Mouse (Mus musculus) kidney, adult 2 months (tissue): ENCODE measurements around the gene Col19a1. TPM values are rescaled to one million over a fixed set of nuclear protein-coding genes. Genes with fewer than 3 reads are reported as not detected.

ENCODE experiments used
- DNase-seq: peaks from one replicate; pipeline ENCODE4 v3.0.0; 2021
- H3K27ac ChIP-seq: fragments of 200-500 bp; 2 replicates; pipeline ENCODE4 v1.5.1; 2012; ENCODE audit warnings: low read depth, low read length, control low read depth, inconsistent platforms; ENCODE audit not compliant: insufficient read depth
- H3K27me3 ChIP-seq: fragments of 200-500 bp; replicated peaks from 2 replicates; pipeline ENCODE4 v1.6.1; 2012; ENCODE audit warnings: mild to moderate bottlenecking, moderate library complexity, low read length, inconsistent platforms; ENCODE audit not compliant: control insufficient read depth, insufficient read depth
- H3K36me3 ChIP-seq: fragments of 200-500 bp; 2 replicates; pipeline ENCODE4 v1.6.1; 2012; ENCODE audit warnings: mild to moderate bottlenecking, moderate library complexity, low read length, inconsistent platforms; ENCODE audit not compliant: control insufficient read depth, insufficient read depth
- H3K4me1 ChIP-seq: fragments of 200-500 bp; 2 replicates; pipeline ENCODE4 v1.6.1; 2011; ENCODE audit warnings: low read length; ENCODE audit not compliant: control insufficient read depth, insufficient read depth
- H3K4me3 ChIP-seq: fragments of 200-500 bp; 2 replicates; pipeline ENCODE4 v1.5.1; 2011; ENCODE audit warnings: mild to moderate bottlenecking, low read depth, low read length, control low read depth; ENCODE audit not compliant: insufficient read depth
- CTCF ChIP-seq: fragments of 200-500 bp; conservative IDR thresholded peaks from 2 replicates; pipeline ENCODE4 v1.5.1; 2011; ENCODE audit warnings: low read depth, mild to moderate bottlenecking, control low read depth, low read length, moderate library complexity, mixed read lengths; ENCODE audit not compliant: insufficient read depth, insufficient read length
- POLR2A ChIP-seq: fragments of 200-500 bp; IDR thresholded peaks from one replicate; pipeline ENCODE4 v1.6.1; 2011; ENCODE audit warnings: low read depth, low read length, control low read depth
- WGBS: fragments of 180-500 bp; shearing (Covaris S2); methylation state at CpG from one replicate; pipeline ENCODE4 v1.1.7; 2018; 5-methylcytosine and 5-hydroxymethylcytosine counted together
- polyA plus RNA-seq: library from polyadenylated mRNA; depleted of rRNA; stranded (reverse); fragments of >200 nt; gene quantifications from 2 replicates; pipeline ENCODE4 v1.2.3, GENCODE M21; 2012

Gene Col19a1
- polyA plus RNA-seq, 1 experiment, result 0.03 TPM

- TF ChIP-seq POLR2A (no peak), CTCF (no peak)
- H3K27me3 ChIP-seq, result no peaks in the 10 kb centered on the region
- no peaks in the 10 kb centered on the region for H3K4me1 ChIP-seq
- no peak for DNase-seq
- H3K4me3 ChIP-seq, result no peak overlapping the region
- WGBS, result 66% methylated on average over 4 of the region's 4 CpGs
- H3K27ac ChIP-seq, result no peak overlapping the region
- H3K36me3 ChIP-seq, result no peaks in the 10 kb centered on the region
These were observed 69.8 kb downstream of the Col19a1 start for GRCm38 (mm10) chr1:24517462-24517861.

GRCm38 (mm10) chr1:24515341-24515740, 71.9 kb downstream of the Col19a1 start:
- Histone ChIP-seq H3K4me1 (no peaks in the 10 kb centered on the region), H3K4me3 (no peak overlapping the region), H3K27me3 (no peaks in the 10 kb centered on the region), H3K36me3 (no peaks in the 10 kb centered on the region), H3K27ac (no peak overlapping the region)
- 89% methylated on average over 5 of the region's 5 CpGs for WGBS
- TF ChIP-seq POLR2A (no peak), CTCF (no peak)
- no peak for DNase-seq

- Histone ChIP-seq H3K36me3 (no peaks in the 10 kb centered on the region), H3K4me3 (no peak overlapping the region), H3K27me3 (no peaks in the 10 kb centered on the region), H3K27ac (no peak overlapping the region), H3K4me1 (no peaks in the 10 kb centered on the region)
- 42% methylated on average over 6 of the region's 6 CpGs for WGBS
- no peak for DNase-seq
- TF ChIP-seq CTCF (no peak), POLR2A (no peak)
These were observed 75.7 kb downstream of the Col19a1 start for GRCm38 (mm10) chr1:24511536-24511935.

GRCm38 (mm10) chr1:24495400-24495799, 91.9 kb downstream of the Col19a1 start:
- Histone ChIP-seq H3K4me1 (no peaks in the 10 kb centered on the region), H3K4me3 (no peak overlapping the region), H3K27me3 (peaks cover 1% of the 10 kb centered on the region; the same call in 1 of the 2 replicates), H3K27ac (no peak overlapping the region), H3K36me3 (no peaks in the 10 kb centered on the region)
- no peak for DNase-seq
- WGBS, result 90% methylated on average over 4 of the region's 4 CpGs
- TF ChIP-seq CTCF (no peak), POLR2A (no peak)

GRCm38 (mm10) chr1:24484161-24484560, 103.1 kb downstream of the Col19a1 start:
- Histone ChIP-seq H3K4me3 (no peak overlapping the region), H3K27me3 (no peaks in the 10 kb centered on the region), H3K36me3 (no peaks in the 10 kb centered on the region), H3K4me1 (no peaks in the 10 kb centered on the region), H3K27ac (no peak overlapping the region)
- 75% methylated on average over 5 of the region's 5 CpGs for WGBS
- no peak for TF ChIP-seq CTCF
- no peak for TF ChIP-seq POLR2A
- no peak for DNase-seq

GRCm38 (mm10) chr1:24471096-24471710, 116.1 kb downstream of the Col19a1 start:
- no peak for TF ChIP-seq POLR2A
- no peak for TF ChIP-seq CTCF
- H3K4me3 ChIP-seq, result no peak overlapping the region
- 37% methylated on average over 7 of the region's 7 CpGs for WGBS

GRCm38 (mm10) chr1:24470633-24471032, 116.6 kb downstream of the Col19a1 start:
- DNase-seq, result no peak
- H3K4me3 ChIP-seq, result no peak overlapping the region
- TF ChIP-seq POLR2A (no peak), CTCF (no peak)
- H3K4me1 ChIP-seq, result no peaks in the 10 kb centered on the region
- H3K27me3 ChIP-seq, result no peaks in the 10 kb centered on the region
- no peak overlapping the region for H3K27ac ChIP-seq
- no peaks in the 10 kb centered on the region for H3K36me3 ChIP-seq
- WGBS, result 28% methylated on average over 5 of the region's 5 CpGs

More at GRCm38 (mm10) chr1:24471096-24471710, 116.1 kb downstream of the Col19a1 start:
- no peak for DNase-seq
- Histone ChIP-seq H3K27me3 (no peaks in the 10 kb centered on the region), H3K36me3 (no peaks in the 10 kb centered on the region), H3K27ac (no peak overlapping the region), H3K4me1 (no peaks in the 10 kb centered on the region)

- WGBS, result 68% methylated on average over 3 of the region's 3 CpGs
- H3K27ac ChIP-seq, result no peak overlapping the region
- TF ChIP-seq POLR2A (no peak), CTCF (no peak)
- no peaks in the 10 kb centered on the region for H3K4me1 ChIP-seq
- no peak overlapping the region for H3K4me3 ChIP-seq
- H3K27me3 ChIP-seq, result no peaks in the 10 kb centered on the region
- no peaks in the 10 kb centered on the region for H3K36me3 ChIP-seq
- no peak for DNase-seq
These were observed 125.9 kb downstream of the Col19a1 start for GRCm38 (mm10) chr1:24461305-24461887.
